Mouse (Mus musculus): ENCODE measurements around the gene Gch1. TPM values are rescaled to one million over a fixed set of nuclear protein-coding genes. Genes with fewer than 3 reads are reported as not detected.
A peak's percentile ranks its signal among the peaks of the same experiment; 100 is the strongest.

Gch1 gene
- polyA plus RNA-seq, 1 experiment = 9.9 TPM

GRCm38 (mm10) chr14:47107461-47107860 is 81.8 kb downstream of the Gch1 start:
- DNase-seq = no peak
- WGBS = 76% methylated on average over 3 of the region's 3 CpGs
- Histone ChIP-seq H3K4me3 (replicated peaks; ENCODE audit: extremely low read depth, low read depth, low read length) (no peak overlapping the region), H3K4me1 (ENCODE audit: control insufficient read depth, insufficient read depth, low read length) (no peaks in the 10 kb centered on the region)
- TF ChIP-seq CTCF (IDR thresholded peaks at IDR 0.05; ENCODE audit: insufficient read depth, low read length) (no peak), POLR2A (IDR thresholded peaks at IDR 0.05; ENCODE audit: borderline replicate concordance, extremely low read depth, low read depth, low read length) (no peak)

GRCm38 (mm10) chr14:47105755-47106154 is 83.5 kb downstream of the Gch1 start:
- Histone ChIP-seq H3K4me3 (replicated peaks; ENCODE audit: extremely low read depth, low read depth, low read length) (no peak overlapping the region), H3K4me1 (ENCODE audit: control insufficient read depth, insufficient read depth, low read length) (no peaks in the 10 kb centered on the region)
- 91% methylated on average over 3 of the region's 3 CpGs for WGBS
- DNase-seq = no peak
- TF ChIP-seq CTCF (IDR thresholded peaks at IDR 0.05; ENCODE audit: insufficient read depth, low read length) (no peak), POLR2A (IDR thresholded peaks at IDR 0.05; ENCODE audit: borderline replicate concordance, extremely low read depth, low read depth, low read length) (no peak)

- Histone ChIP-seq H3K4me3 (replicated peaks; ENCODE audit: extremely low read depth, low read depth, low read length) (no peak overlapping the region), H3K4me1 (ENCODE audit: control insufficient read depth, insufficient read depth, low read length) (no peaks in the 10 kb centered on the region)
- TF ChIP-seq CTCF (IDR thresholded peaks at IDR 0.05; ENCODE audit: insufficient read depth, low read length) (no peak), POLR2A (IDR thresholded peaks at IDR 0.05; ENCODE audit: borderline replicate concordance, extremely low read depth, low read depth, low read length) (no peak)
- 40% methylated on average over 3 of the region's 3 CpGs for WGBS
- DNase-seq = no peak
Observed at GRCm38 (mm10) chr14:47105174-47105557, 84.0 kb downstream of the Gch1 start.

- peak; percentile 12 for DNase-seq
- 36% methylated on average over 19 of the region's 19 CpGs for WGBS
Observed at GRCm38 (mm10) chr14:47104246-47105173, 84.7 kb downstream of the Gch1 start.

More at GRCm38 (mm10) chr14:47104246-47105173, 84.7 kb downstream of the Gch1 start:
- TF ChIP-seq POLR2A (IDR thresholded peaks at IDR 0.05; ENCODE audit: borderline replicate concordance, extremely low read depth, low read depth, low read length) (no peak), CTCF (IDR thresholded peaks at IDR 0.05; ENCODE audit: insufficient read depth, low read length) (no peak)
- Histone ChIP-seq H3K4me3 (replicated peaks; ENCODE audit: extremely low read depth, low read depth, low read length) (peak overlapping the region; percentile 36), H3K4me1 (ENCODE audit: control insufficient read depth, insufficient read depth, low read length) (no peaks in the 10 kb centered on the region)

Other genes starting within 250 kb of the Gch1 start
- 0.68 and 0.78 TPM in 2 replicates for gene Wdhd1, start 87.4 kb upstream of the Gch1 start, polyA plus RNA-seq (2012; rRNA removed)
- 2.3 and 4.6 TPM in 2 replicates for gene Socs4, start 87.5 kb upstream of the Gch1 start, polyA plus RNA-seq (2012; rRNA removed)
- 27.9 and 41.8 TPM in 2 replicates for gene Mapk1ip1l, start 108.9 kb upstream of the Gch1 start, polyA plus RNA-seq (2012; rRNA removed)
- 276 and 279 TPM in 2 replicates for gene Lgals3, start 178.3 kb upstream of the Gch1 start, polyA plus RNA-seq (2012; rRNA removed)
- 0.48 and 1.1 TPM in 2 replicates for gene Dlgap5, start 229.0 kb upstream of the Gch1 start, polyA plus RNA-seq (2012; rRNA removed)